Comparison of ENCODE assay signal across 22 mouse cellular contexts in genomic region chr5:104381671-104382070, GRCm38 (mm10). TPM values are rescaled to one million over a fixed set of nuclear protein-coding genes. Genes with fewer than 3 reads are reported as not detected.
"Had no signal": no experiment of that assay in that cellular context is flagged by ENCODE, and none has a peak within 500 bp of the region (broad histone marks: within the 10 kb centered on the region; RNA-seq: fewer than 3 reads in every experiment).

No protein-coding gene starts in this region.

- H3K9ac ChIP-seq: liver, postnatal 0 days; lung, embryonic 15.5 days; midbrain, embryonic 13.5 days; midbrain, embryonic 15.5 days; neural tube, embryonic 12.5 days had no signal

- H3K36me3 ChIP-seq: lung, embryonic 15.5 days; midbrain, embryonic 13.5 days; midbrain, embryonic 15.5 days; neural tube, embryonic 12.5 days had no signal

- H3K4me2 ChIP-seq: lung, embryonic 15.5 days; midbrain, embryonic 11.5 days; midbrain, embryonic 13.5 days; midbrain, embryonic 15.5 days; neural tube, embryonic 12.5 days had no signal

- ATAC-seq: liver, postnatal 0 days; lung, postnatal 0 days; midbrain, embryonic 13.5 days; midbrain, embryonic 15.5 days had no signal

- DNase-seq: liver, postnatal 0 days; lung, adult 2 months; lung, postnatal 14 days; lung, postnatal 36 days; right cerebral cortex, postnatal 14 days; thymus, adult 18-20 months; thymus, postnatal 14 days; thymus, postnatal 36 days had no signal

- H3K4me3 ChIP-seq: lung, embryonic 15.5 days; megakaryocyte, embryonic 14.5 days; midbrain, embryonic 13.5 days; midbrain, embryonic 15.5 days; neural tube, embryonic 12.5 days had no signal

- H3K27me3 ChIP-seq: lung, embryonic 15.5 days; megakaryocyte, embryonic 14.5 days; midbrain, embryonic 13.5 days; midbrain, embryonic 15.5 days; neural tube, embryonic 12.5 days had no signal

- H3K27ac ChIP-seq: lung, embryonic 15.5 days; macrophage; midbrain, embryonic 13.5 days; midbrain, embryonic 15.5 days; neural tube, embryonic 12.5 days had no signal

- H3K4me1 ChIP-seq: lung, embryonic 15.5 days; megakaryocyte, embryonic 14.5 days; midbrain, embryonic 13.5 days; midbrain, embryonic 15.5 days; neural tube, embryonic 12.5 days had no signal

- H3K9me3 ChIP-seq: lung, embryonic 15.5 days; midbrain, embryonic 13.5 days; midbrain, embryonic 15.5 days; neural tube, embryonic 12.5 days had no signal

RNA-seq across cellular contexts. Expression of gene Mepe, which starts 56.5 kb away (rescaled TPM):
- polyA plus RNA-seq: liver, postnatal 0 days; lung, adult 2 months; lung, embryonic 15.5 days; lung, postnatal 0 days; macrophage; midbrain, embryonic 11.5 days; midbrain, embryonic 13.5 days; midbrain, embryonic 15.5 days; midbrain, postnatal 0 days; neural tube, embryonic 12.5 days; neural tube, embryonic 14.5 days; spleen, adult 2 months; stomach, embryonic 14.5 days; stomach, embryonic 16.5 days; thymus, postnatal 0 days had no signal
